Mouse (Mus musculus): Measurements from ENCODE around the gene Ankrd44.

DNA sequence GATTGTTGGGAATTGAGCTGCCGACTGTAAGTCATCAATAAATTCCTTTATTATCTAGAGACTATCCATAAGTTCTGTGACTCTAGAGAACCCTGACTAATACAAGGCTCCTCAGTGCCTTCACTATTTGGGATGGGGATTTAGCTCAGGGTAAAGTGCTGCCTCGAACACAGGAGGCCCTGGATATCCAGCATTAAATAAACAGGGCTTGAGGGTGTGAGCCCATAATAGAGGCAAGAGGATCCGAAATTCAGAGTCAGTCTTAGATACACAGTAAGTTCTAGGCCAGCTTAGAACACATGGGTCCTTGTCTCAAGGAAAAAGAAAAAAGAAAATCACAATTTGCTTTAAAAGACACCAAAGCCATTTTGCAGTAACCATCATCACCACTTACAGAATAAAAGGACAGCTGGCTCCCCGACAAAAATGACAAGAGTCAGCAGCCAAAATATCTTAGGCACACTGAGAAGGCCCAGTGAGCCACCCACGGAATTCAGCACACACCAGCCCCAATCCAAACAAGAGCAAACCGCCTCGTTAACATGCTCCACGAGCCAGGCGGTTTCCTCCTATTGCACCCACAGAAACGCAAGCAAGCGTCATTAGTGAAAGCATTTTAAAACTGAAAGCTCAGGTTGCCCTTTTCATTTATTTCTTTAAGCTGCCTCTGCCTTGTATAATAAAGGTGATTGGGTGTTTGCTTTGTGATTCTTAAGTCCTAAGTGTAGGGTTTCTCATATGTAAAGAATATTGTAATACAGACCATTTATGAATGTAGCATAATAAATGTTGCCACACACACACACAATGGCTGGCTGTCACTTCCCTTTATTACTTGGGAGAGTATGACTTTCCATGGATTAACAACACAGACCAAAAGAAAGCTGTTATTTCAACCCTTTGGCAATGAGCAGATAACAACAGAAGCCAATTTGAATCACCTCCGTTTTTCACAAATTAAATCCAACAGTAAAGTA is 29.8 kb downstream of the Ankrd44 start:
- TF ChIP-seq CTCF (IDR thresholded peaks at IDR 0.05; ENCODE audit: low read depth, low read length) (no peak), POLR2A (IDR thresholded peaks at IDR 0.05; ENCODE audit: insufficient read depth, low read length) (no peak)

Data from ES-Bruce4 (cell line).